Mouse (Mus musculus) MEL (cell line): ENCODE results near the gene Pou2f2. TPM values are rescaled to one million over a fixed set of nuclear protein-coding genes. Genes with fewer than 3 reads are reported as not detected.

Experiments used
- DNase-seq: peaks from one replicate; pipeline ENCODE4 v3.0.0; 2011; ENCODE audit warnings: low read depth, low spot score
- H3K27ac ChIP-seq: 2 replicates; pipeline ENCODE4 v1.5.1; 2012; ENCODE audit warnings: low read depth, mild to moderate bottlenecking, control low read depth, low read length, moderate library complexity; ENCODE audit not compliant: control insufficient read depth
- H3K27me3 ChIP-seq, 2 experiments: fragments of 150-350 bp in 1 of 2; sonication (generic) in 1 of 2; 2 replicates each; pipeline ENCODE4 v1.6.1; 2012; ENCODE audit warnings: low read length in 2 of 2, mild to moderate bottlenecking in 2 of 2, improper control_type of control experiment in 1 of 2, moderate library complexity in 1 of 2; ENCODE audit not compliant: insufficient read depth in 2 of 2, control insufficient read depth in 1 of 2
- H3K36me3 ChIP-seq, 2 experiments: 2 replicates each; pipeline ENCODE4 v1.6.1; 2012 to 2014; ENCODE audit warnings: low read length in 2 of 2, improper control_type of control experiment in 1 of 2, inconsistent platforms in 1 of 2, mild to moderate bottlenecking in 1 of 2; ENCODE audit not compliant: insufficient read depth in 2 of 2, control insufficient read depth in 1 of 2
- H3K4me1 ChIP-seq, 2 experiments: fragments of 150-350 bp in 1 of 2; sonication (generic) in 1 of 2; 2 replicates each; pipeline ENCODE4 v1.6.1; 2012; ENCODE audit warnings: low read length in 2 of 2, improper control_type of control experiment in 1 of 2, mild to moderate bottlenecking in 1 of 2; ENCODE audit not compliant: insufficient read depth in 2 of 2, control insufficient read depth in 1 of 2
- H3K4me3 ChIP-seq, 2 experiments: fragments of 150-350 bp in 1 of 2; sonication (generic) in 1 of 2; 2 replicates each; pipeline ENCODE4 v1.5.1; 2012; ENCODE audit warnings: low read depth in 2 of 2, low read length in 2 of 2, mild to moderate bottlenecking in 2 of 2, moderate library complexity in 2 of 2, control low read depth in 1 of 2, improper control_type of control experiment in 1 of 2; ENCODE audit not compliant: control insufficient read depth in 1 of 2, insufficient read depth in 1 of 2
- H3K79me2 ChIP-seq: 2 replicates; pipeline ENCODE4 v1.6.1; 2012; ENCODE audit warnings: mild to moderate bottlenecking, low read length, moderate library complexity; ENCODE audit not compliant: control insufficient read depth, poor library complexity, insufficient read depth
- H3K9ac ChIP-seq: 2 replicates; pipeline ENCODE4 v1.6.1; 2012; ENCODE audit warnings: low read depth, mild to moderate bottlenecking, control low read depth, low read length, moderate library complexity; ENCODE audit not compliant: control insufficient read depth, poor library complexity, severe bottlenecking
- H3K9me3 ChIP-seq: fragments of 150-350 bp; sonication (generic); replicated peaks from 2 replicates; pipeline ENCODE4 v1.6.1; 2012; ENCODE audit warnings: mild to moderate bottlenecking, low read length, improper control_type of control experiment, moderate library complexity; ENCODE audit not compliant: insufficient read depth
- BHLHE40 ChIP-seq: IDR thresholded peaks from 2 replicates; pipeline ENCODE4 v1.6.1; 2012; ENCODE audit warnings: low read depth, mild to moderate bottlenecking, inconsistent platforms, low read length, improper control_type of control experiment, borderline replicate concordance
- CHD2 ChIP-seq: IDR thresholded peaks from 2 replicates; pipeline ENCODE4 v1.6.1; 2011; ENCODE audit warnings: low read length, improper control_type of control experiment
- CTCF ChIP-seq, 3 experiments: IDR thresholded peaks in 2 of 3; conservative IDR thresholded peaks in 1 of 3; 2 replicates each; pipeline ENCODE4 v1.5.1; 2011 to 2012; ENCODE audit warnings: low read length in 3 of 3, low read depth in 2 of 3, mild to moderate bottlenecking in 2 of 3, improper control_type of control experiment in 1 of 3, inconsistent platforms in 1 of 3, mixed read lengths in 1 of 3, moderate library complexity in 1 of 3; ENCODE audit not compliant: control insufficient read depth in 1 of 3, insufficient read depth in 1 of 3, poor library complexity in 1 of 3, severe bottlenecking in 1 of 3
- ELF1 ChIP-seq: IDR thresholded peaks from 2 replicates; pipeline ENCODE4 v1.6.1; 2014; ENCODE audit warnings: low read depth, mild to moderate bottlenecking, inconsistent platforms, low read length, improper control_type of control experiment, moderate library complexity
- EP300 ChIP-seq, 2 experiments: IDR thresholded peaks; 2 replicates each; pipeline ENCODE4 v1.6.1; 2011; ENCODE audit warnings: improper control_type of control experiment in 2 of 2, low read length in 2 of 2, low read depth in 1 of 2, mild to moderate bottlenecking in 1 of 2
- GATA1 ChIP-seq: IDR thresholded peaks from 2 replicates; pipeline ENCODE4 v1.6.1; 2011; ENCODE audit warnings: low read depth, low read length, improper control_type of control experiment
- HCFC1 ChIP-seq: IDR thresholded peaks from 2 replicates; pipeline ENCODE4 v1.6.1; 2012; ENCODE audit warnings: low read depth, mild to moderate bottlenecking, inconsistent platforms, low read length, improper control_type of control experiment, moderate library complexity
- KAT2A ChIP-seq: conservative IDR thresholded peaks from 2 replicates; pipeline ENCODE4 v1.6.1; 2012; ENCODE audit warnings: low read depth, low read length, improper control_type of control experiment, inconsistent platforms
- MAFK ChIP-seq: IDR thresholded peaks from 2 replicates; pipeline ENCODE4 v1.6.1; 2011; ENCODE audit warnings: low read depth, mild to moderate bottlenecking, low read length, improper control_type of control experiment, borderline replicate concordance
- MAZ ChIP-seq: IDR thresholded peaks from 2 replicates; pipeline ENCODE4 v1.6.1; 2012; ENCODE audit warnings: low read depth, mild to moderate bottlenecking, inconsistent platforms, low read length, improper control_type of control experiment
- MEF2A ChIP-seq: IDR thresholded peaks from 2 replicates; pipeline ENCODE4 v1.6.1; 2014; ENCODE audit warnings: low read depth, mild to moderate bottlenecking, inconsistent platforms, low read length, improper control_type of control experiment; ENCODE audit not compliant: poor library complexity, insufficient replicate concordance, severe bottlenecking; ENCODE audit errors: extremely low read depth
- POLR2AphosphoS2 ChIP-seq: IDR thresholded peaks from 2 replicates; pipeline ENCODE4 v1.6.1; 2011; ENCODE audit warnings: low read length, improper control_type of control experiment
- POLR2AphosphoS5 ChIP-seq: IDR thresholded peaks from 2 replicates; pipeline ENCODE4 v1.6.1; 2012; ENCODE audit warnings: low read depth, borderline replicate concordance, mild to moderate bottlenecking, inconsistent platforms, low read length, moderate library complexity, mixed read lengths
- RAD21 ChIP-seq: IDR thresholded peaks from 2 replicates; pipeline ENCODE4 v1.6.1; 2011; ENCODE audit warnings: mild to moderate bottlenecking, low read depth, low read length, improper control_type of control experiment
- RCOR1 ChIP-seq: IDR thresholded peaks from 2 replicates; pipeline ENCODE4 v1.6.1; 2012; ENCODE audit warnings: low read depth, mild to moderate bottlenecking, inconsistent platforms, low read length, improper control_type of control experiment
- SIN3A ChIP-seq: IDR thresholded peaks from 2 replicates; pipeline ENCODE4 v1.6.1; 2012; ENCODE audit warnings: low read length, improper control_type of control experiment, inconsistent platforms
- SMC3 ChIP-seq: IDR thresholded peaks from 2 replicates; pipeline ENCODE4 v1.6.1; 2011; ENCODE audit warnings: low read depth, low read length, improper control_type of control experiment
- TAL1 ChIP-seq: IDR thresholded peaks from 2 replicates; pipeline ENCODE4 v1.6.1; 2012; ENCODE audit warnings: mild to moderate bottlenecking, inconsistent platforms, low read length, moderate library complexity, mixed read lengths
- TBP ChIP-seq: IDR thresholded peaks from 2 replicates; pipeline ENCODE4 v1.8.0; 2011; ENCODE audit warnings: low read depth, low read length, improper control_type of control experiment
- TCF12 ChIP-seq: IDR thresholded peaks from 2 replicates; pipeline ENCODE4 v1.6.1; 2014; ENCODE audit warnings: low read depth, mild to moderate bottlenecking, inconsistent platforms, low read length, improper control_type of control experiment, moderate library complexity
- UBTF ChIP-seq: IDR thresholded peaks from 2 replicates; pipeline ENCODE4 v1.6.1; 2012; ENCODE audit warnings: low read depth, mild to moderate bottlenecking, inconsistent platforms, low read length, improper control_type of control experiment, moderate library complexity, borderline replicate concordance; ENCODE audit not compliant: insufficient read depth
- USF1 ChIP-seq: IDR thresholded peaks from 2 replicates; pipeline ENCODE4 v1.6.1; 2014; ENCODE audit warnings: low read depth, mild to moderate bottlenecking, inconsistent platforms, low read length, improper control_type of control experiment, moderate library complexity
- ZKSCAN1 ChIP-seq: IDR thresholded peaks from 2 replicates; pipeline ENCODE4 v1.6.1; 2012; ENCODE audit warnings: low read depth, mild to moderate bottlenecking, inconsistent platforms, low read length, improper control_type of control experiment, moderate library complexity
- ZMIZ1 ChIP-seq: IDR thresholded peaks from 2 replicates; pipeline ENCODE4 v1.6.1; 2012; ENCODE audit warnings: low read depth, mild to moderate bottlenecking, inconsistent platforms, low read length, improper control_type of control experiment, moderate library complexity
- polyA plus RNA-seq, 2 experiments: library from polyadenylated mRNA; stranded (reverse) in 1 of 2; unstranded in 1 of 2; fragments of >175 nt in 1 of 2; fragments of >200 nt in 1 of 2; gene quantifications; 2 replicates each; pipeline versions ENCODE4 v1.2.1 to v1.2.4; 2012; ENCODE audit warnings: low replicate concordance in 2 of 2, low read depth in 1 of 2; ENCODE audit not compliant: insufficient read length in 2 of 2, insufficient read depth in 1 of 2, missing spikeins in 1 of 2
- total RNA-seq: library from RNA; depleted of rRNA; stranded (reverse); fragments of 300-350 nt; gene quantifications from 2 replicates; pipeline ENCODE4 v1.2.3, GENCODE M21; 2012

The Pou2f2 gene
- total and polyA plus RNA-seq, 3 experiments: 0.73 to 6.4 TPM; not detected in 1

- TF ChIP-seq POLR2AphosphoS5 (no peak), ZMIZ1 (no peak), RCOR1 (no peak), ZKSCAN1 (no peak), UBTF (no peak), MAFK (no peak), CTCF (IDR thresholded peaks at IDR 0.05 in 2 of 3, conservative IDR thresholded peaks at IDR 0.05 in 1 of 3; ENCODE audit: control insufficient read depth in 1 of 3, insufficient read depth in 1 of 3, low read depth in 2 of 3, low read length in 3 of 3, poor library complexity in 1 of 3, severe bottlenecking in 1 of 3) (no peak), KAT2A (no peak), TCF12 (no peak), EP300 (IDR thresholded peaks at IDR 0.05; ENCODE audit: low read depth in 1 of 2, low read length in 2 of 2) (no peak; a peak in 1 of 4 replicates), CHD2 (no peak), RAD21 (no peak), USF1 (no peak), POLR2AphosphoS2 (no peak), TBP (peak; percentile 27; the same call in 1 of the 2 replicates), BHLHE40 (no peak), SMC3 (no peak), SIN3A (no peak; the same call in none of the 2 replicates), MAZ (no peak)
Measured at GRCm38 (mm10) chr7:25218705-25219415, 39.3 kb upstream of the Pou2f2 start (continued).

DNA sequence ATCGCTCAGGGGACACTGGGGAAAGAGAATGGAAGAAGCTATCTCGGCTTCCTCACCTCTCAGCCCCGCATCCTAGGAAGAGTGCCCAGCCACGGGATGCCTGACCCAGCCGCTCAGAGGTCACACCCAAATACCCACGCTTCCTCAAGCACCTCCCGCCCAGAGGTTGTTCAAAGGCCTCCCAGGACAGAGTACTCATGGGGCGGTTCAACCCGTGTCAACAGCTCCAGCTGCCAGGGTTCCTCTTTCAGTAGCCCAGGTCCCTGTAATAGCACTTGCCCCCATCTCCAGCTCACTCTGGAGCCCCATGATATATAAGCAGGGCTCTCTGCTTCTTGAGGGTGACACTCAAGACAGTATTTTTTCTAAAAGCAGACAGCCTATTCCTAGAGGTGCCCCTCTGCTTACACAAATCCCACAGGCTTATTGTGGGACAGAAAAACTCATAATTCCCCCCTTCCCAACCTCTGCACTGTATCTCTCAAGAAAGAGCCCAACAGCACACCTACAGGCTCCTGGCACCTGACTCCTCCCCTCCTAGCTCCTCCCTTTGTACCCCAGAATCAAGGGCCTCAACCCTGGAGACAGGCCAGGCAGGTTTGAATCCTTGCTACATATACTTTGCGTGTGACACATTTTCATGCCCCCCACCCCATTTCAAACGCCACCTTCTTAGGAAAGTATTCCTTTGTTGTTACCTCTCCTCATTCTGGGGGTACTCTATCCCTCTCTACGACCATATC, 38.3 kb upstream of the Pou2f2 start:
- TF ChIP-seq TAL1: no peak
- TF ChIP-seq SMC3: no peak
- no peak for TF ChIP-seq RAD21
- TF ChIP-seq MAFK: no peak
- no peak for TF ChIP-seq TBP
- TF ChIP-seq HCFC1: no peak
- no peak for TF ChIP-seq KAT2A
- no peak for TF ChIP-seq GATA1
- no peak for TF ChIP-seq ELF1
- TF ChIP-seq CTCF (IDR thresholded peaks at IDR 0.05 in 2 of 3, conservative IDR thresholded peaks at IDR 0.05 in 1 of 3; ENCODE audit: control insufficient read depth in 1 of 3, insufficient read depth in 1 of 3, low read depth in 2 of 3, low read length in 3 of 3, poor library complexity in 1 of 3, severe bottlenecking in 1 of 3): no peak
- no peak for TF ChIP-seq ZKSCAN1
- no peak for TF ChIP-seq MEF2A
- Histone ChIP-seq H3K36me3 (peaks cover 5 to 30% of the 10 kb centered on the region in 2 experiments; a peak in 3 of 4 replicates), H3K4me1 (peaks cover 3 to 37% of the 10 kb centered on the region in 2 experiments), H3K9me3 (no peaks in the 10 kb centered on the region), H3K27ac (peak overlapping the region; percentile 8; the same call in 1 of the 2 replicates), H3K27me3 (no peaks in the 10 kb centered on the region), H3K4me3 (peak overlapping the region; percentile 75 to 87; a peak in 3 of 4 replicates), H3K79me2 (peaks cover 36% of the 10 kb centered on the region), H3K9ac (peak overlapping the region; percentile 77; the same call in 1 of the 2 replicates)
- peak; percentile 48 for DNase-seq
